Mouse (Mus musculus): Measurements from ENCODE around the gene Ppp1cc.

The Ppp1cc gene

DNA sequence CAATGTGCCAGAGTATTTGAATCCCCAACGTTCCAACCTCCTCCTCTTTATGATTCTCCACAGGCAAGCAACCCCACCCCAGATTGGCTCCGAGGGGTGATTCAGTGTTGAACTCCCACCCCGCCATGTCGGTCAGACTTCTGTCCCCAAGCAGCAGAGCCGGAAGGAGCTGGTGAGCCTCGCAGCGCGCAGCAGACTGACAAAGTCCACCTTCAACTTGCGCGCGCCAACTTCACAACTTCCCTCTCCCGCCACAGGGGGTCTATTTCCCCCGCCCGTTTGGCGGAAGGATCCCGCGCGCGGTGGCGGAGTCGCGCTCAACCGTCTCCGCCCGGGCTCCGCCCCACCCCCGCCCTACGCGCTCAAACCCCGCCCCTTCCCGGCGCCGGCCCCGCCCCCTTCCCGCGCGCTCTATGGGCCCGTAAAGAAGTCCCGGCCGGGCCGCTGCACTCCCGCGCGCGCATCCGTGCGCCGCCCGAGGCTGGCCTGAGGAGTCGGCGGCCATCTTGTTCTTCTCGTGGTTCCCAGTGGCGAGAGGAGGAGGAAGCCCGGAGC, at the start of gene Ppp1cc:
TSS of gene Ppp1cc (plus strand) at position 452 of the 555 bp plus-strand sequence.
- peak; percentile 96 for DNase-seq (ENCODE audit: low read depth)

DNA sequence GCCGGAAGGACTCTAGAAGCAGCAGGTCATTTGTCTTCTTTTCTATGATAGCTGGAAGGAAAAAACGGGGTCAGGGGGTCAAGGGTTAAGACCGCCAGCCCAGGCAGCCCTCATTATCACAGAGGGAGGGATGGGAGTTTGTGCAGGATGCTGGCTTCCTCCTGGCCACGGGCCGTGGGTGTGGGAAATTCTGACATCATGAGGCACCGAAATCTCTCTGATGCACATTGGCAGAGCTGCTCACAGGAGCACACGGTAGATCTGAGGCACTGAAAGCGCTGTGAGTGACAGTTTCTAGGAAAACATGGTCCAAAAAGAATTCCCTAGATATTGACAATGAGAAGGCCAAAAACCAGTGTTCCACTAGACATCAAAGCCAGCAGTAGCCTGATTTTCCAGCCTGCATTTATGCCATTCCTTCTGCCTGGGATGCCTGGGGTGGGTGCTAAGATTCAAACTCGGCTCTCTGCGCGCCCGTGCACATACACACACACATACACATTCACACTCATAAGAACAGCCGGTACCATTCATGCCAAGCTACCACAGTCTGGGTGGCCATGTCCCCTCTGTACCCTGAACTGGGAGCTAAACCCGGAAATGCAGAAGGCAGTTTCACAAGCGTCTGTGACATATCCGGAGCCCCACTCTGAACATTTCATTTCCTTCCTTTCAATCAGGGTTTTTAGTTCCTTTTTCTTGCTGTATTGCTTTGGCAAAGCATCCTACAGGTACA, 48.6 kb upstream of the Ppp1cc start:
- peak; percentile 49 for DNase-seq (ENCODE audit: low read depth)

DNA sequence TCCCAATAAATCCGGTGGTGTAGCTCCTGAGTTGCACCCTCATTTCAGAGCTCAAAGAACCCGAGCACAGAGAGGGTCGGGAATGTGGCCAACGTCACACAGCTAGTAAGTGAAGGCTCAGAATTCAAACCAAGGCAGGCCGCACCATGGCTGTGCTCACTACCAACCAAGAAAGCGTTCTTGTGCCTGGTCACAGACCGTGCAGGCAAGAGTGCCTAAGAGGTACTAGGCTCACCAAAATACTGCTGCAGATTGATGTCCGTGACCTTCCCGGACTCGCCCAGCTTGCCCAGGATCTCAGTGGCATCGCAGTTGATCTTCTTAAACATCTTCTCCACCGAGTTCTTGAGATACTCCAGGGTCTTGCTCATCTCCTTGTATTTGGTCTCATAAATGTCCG, 47.5 kb upstream of the Ppp1cc start:
- no peak for DNase-seq (ENCODE audit: low read depth)

DNA sequence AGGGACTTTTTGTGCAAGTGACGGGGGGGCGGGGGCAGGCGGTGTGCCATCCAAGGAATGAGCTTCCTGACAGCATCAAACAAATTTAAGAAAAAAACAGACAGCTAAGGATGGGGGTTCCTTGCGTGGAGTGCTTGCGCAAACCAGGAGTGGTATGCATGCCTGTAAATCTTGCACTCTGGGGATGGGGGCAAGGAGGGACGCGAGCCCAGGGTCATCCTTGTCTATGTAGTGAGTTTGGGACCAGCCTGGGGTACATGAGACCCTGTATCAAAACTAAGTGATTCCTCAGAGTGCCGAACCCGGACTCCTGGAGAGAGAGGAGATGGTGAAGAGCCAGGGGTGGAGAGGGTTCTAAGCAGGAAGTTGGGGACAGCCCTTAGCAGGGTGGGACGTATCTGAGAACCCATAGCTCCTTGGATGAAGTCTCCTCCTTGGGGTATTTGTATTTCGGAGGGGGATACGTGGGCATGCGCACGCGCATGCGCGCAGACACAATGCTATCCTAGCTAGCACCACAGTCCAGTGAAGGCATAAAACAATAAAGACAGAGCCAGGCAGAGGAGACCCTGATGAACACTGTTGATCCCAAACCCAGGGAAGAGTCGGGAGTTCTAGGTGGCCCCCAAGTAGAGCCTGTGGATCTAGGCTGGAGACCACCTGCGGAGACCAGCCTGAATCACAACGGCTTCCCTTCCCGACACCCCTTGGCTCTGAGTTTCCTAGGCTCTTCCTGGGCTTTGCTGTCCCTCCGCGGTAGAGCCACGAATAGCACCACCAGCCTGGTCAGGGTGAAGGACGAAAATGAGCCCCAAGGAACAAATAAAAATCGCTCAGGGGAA, 46.8 kb upstream of the Ppp1cc start:
- DNase-seq (ENCODE audit: low read depth), result no peak

DNA sequence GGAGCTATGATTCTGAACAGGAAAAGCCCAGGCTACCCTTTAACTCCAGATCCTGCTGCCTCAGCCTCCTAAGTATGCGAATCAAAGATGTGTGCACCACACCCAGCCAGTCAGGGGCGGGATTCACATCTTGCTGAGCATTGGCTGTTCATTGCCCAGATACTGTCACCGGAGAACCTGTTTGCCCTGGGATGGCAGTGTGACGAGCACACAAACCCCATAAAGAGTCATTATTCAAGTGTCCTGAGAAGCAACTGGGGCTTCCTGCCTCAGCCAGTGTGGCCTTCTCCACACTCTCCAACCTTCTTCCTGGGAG, 46.2 kb upstream of the Ppp1cc start:
- no peak for DNase-seq (ENCODE audit: low read depth)

DNA sequence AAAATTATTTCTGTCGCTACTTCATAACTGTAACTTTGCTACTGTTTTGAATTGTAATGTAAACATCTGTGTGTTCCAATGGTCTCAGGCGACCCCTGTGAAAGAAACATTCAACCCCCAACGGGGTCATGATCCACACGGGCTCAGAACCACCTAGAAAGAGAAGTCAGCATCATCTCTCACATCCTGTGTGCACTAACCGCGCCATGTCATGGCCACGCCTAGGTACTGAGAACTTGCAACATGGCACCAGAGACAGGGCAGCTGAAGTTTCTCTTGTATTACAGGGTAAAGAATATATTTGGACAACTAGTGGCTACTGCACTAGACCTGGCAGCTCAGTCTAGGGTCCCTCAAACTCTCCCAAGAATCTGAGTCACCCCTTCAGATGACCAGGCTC, 44.6 kb upstream of the Ppp1cc start:
- no peak for DNase-seq (ENCODE audit: low read depth)

DNA sequence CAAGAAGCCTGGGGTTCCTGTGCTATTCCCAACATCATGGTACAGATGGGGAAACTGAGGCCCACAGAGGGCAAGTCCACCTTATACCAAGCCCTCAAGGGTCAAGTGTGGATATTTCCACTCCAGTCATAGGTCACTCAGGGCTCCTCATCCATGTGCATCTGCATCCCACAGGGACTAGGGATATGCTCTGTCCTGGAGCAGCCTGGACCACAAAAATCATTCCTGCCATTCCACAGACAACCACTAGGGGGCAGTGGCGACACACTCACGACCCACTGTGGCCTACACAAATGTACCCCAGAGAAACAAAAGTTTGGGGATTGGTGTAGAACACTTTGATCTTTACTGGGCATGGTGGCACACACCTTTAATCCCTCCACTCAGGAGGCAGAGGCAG, 43.9 kb upstream of the Ppp1cc start:
- peak; percentile 65 for DNase-seq (ENCODE audit: low read depth)

DNA sequence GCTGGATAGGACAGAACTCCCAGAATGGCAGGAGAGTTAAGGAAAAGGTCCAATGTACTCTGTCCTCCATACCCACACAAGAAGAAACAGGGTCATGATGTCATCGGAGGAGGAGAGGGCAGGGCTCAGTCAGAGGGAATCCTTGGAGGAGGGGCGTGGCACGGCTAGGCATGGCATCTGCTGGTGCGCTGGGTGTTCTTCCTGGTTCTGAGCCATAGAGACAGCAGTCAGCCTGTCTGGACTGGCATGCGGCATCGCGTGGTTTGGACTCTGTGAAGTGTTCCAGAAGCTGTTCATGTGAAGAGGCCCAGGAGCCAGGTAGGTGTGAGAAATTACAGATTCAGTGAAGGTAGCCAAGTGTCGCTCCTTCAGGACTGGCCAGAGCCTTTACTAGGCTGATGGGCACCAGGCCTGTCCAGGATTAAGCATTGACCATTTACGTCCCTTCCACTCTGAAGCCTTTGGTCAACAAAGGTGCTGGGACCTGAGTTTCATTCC, 42.8 kb upstream of the Ppp1cc start:
- DNase-seq (ENCODE audit: low read depth), result no peak

DNA sequence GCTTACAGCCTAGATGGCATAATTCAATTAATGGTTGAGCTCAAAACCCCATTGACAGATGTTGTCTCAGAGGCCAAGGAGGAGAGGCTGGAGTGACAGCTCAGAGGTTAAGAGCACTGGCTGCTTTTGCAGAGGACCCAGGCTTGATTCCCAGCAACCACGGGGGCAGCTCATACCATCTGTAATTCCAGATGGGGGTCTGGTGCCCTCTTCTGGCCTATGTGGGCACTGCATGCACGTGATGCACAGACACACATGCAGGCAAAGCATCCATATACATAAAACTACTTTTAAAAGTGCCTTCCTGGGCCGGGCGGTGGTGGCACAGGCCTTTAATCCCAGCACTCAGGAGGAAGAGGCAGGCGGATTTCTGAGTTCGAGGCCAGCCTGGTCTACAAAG, 41.8 kb upstream of the Ppp1cc start:
- DNase-seq (ENCODE audit: low read depth), result no peak

DNA sequence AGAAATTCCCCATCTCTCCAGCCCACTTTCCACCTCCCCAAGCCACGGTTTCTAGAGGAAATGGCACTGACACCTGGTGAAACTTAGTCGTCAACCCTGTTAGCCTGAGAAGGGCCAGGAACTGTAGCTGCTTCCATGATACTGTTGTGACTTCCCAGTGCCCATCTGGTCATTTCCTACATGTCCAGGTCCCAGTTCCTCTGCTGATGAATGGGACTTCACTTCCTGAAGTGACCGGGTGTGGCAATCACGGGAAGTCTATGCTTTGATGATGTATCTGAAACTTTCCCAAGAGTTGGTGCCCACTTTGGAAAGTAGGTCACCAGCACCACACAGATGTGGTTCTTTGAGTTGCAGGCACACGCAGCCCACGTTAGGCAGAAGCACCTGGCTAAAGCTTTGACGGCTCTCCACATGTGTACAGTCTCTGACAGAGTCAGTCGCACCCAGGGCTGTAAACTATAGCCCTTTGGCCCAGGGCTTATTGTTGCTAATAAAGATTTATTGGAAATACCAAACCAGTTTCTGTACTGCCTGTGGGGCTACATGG, 32.8 kb upstream of the Ppp1cc start:
- DNase-seq (ENCODE audit: low read depth), result no peak

DNA sequence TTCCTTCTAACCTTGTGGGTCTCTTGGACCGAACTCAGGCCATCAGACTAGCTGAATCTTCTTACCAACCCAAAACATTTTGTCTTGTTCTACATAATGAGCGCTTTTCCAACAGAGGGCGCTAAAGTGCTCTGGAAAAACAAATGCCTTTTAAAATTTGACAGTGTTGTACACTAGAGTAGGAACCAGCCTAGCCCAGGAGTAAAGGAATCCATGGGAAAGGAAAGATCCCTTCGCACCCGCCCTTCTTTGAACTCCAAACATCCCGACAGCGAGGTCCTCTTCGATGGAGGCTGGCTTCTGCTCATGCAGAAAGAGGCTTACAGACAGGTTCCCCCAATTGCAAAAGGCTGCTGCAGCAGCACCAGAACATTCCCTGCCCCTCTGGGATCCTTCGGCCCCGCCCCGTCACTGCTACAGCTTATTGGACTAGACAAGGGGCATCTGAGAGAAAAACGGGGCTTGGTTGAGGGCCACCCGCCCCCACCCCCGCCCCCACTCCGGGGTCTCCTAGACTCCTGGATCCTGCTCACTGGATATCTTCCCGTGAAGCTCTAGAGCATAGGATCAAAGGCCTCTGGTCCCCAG, 28.9 kb upstream of the Ppp1cc start:
- peak; percentile 90 for DNase-seq (ENCODE audit: low read depth)

DNA sequence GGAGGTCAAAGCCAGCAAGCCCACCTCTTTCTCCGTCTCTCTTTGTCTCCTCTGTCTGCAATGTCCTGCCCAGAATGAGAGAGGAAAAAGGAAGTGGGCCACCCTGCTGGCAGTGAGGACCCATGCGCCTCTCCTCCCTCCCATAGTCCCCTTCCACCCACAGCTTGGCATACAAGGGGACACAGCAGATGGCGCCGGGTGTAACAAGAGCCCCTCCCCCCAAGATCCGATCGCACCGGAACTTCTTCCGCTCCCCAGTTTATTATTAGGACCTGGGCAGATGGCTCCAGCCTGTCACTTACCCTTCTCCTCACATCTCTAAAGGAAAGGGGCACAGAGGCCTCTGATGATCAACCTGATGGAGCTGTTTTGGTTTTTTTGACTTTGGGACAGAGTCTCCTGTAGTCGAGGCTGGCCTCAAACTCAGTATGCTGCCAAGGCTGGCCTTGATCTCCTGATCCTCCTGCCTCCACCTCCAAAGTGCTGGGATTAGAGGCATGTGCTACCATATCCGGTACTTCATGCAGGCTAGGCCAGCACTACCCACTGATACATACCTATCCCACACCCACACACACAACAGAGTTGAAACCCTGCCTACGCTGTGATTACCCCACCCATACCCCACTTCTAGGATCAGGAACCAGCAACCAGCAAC, 27.6 kb upstream of the Ppp1cc start:
- DNase-seq (ENCODE audit: low read depth), result no peak

DNA sequence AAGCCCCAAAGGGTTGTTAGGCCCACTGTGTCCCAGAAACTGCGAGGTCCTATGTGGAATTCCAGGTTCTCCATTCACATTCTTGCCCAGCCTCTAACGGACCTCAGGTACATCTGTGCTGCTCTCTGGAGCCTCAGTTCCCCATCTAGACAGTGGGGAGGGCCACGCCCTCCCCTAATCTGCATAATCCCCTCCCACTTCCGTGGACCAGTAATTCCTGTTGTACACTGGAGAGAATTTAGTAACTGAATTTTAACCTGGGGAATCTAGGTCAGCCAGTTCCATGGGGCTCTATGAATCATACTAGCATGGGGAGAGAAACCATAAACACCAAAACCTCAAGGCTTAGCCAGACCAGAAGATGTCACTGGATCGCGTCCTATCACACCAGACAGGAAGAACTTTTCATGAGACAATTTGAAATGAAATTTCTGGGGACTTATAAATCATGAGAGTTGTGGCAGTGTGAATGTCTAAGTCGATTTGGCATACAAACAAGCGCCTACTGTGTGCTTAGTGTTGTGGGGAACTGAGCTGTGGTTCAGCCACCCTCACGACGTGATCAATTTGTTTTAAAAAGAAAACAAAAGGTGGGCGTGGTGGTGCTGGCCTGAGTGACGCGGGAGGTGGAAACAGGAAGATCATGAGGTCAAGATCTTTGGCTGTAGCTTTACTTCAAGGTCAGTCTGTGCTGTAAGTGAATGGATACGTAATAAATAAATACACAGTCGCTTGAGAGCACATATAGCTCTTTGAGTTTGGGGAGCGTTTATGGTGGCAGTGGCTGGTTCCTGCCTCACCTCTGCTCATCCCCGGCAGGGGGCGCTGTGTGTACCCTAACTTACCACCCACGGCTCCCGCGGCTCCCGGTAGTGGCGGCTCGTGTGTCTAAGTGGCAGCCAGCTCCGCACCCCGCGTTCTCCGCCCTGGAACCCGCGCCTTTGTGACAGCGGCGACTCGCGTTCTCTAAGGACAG, 26.7 kb upstream of the Ppp1cc start:
- peak; percentile 90 for DNase-seq (ENCODE audit: low read depth)

DNA sequence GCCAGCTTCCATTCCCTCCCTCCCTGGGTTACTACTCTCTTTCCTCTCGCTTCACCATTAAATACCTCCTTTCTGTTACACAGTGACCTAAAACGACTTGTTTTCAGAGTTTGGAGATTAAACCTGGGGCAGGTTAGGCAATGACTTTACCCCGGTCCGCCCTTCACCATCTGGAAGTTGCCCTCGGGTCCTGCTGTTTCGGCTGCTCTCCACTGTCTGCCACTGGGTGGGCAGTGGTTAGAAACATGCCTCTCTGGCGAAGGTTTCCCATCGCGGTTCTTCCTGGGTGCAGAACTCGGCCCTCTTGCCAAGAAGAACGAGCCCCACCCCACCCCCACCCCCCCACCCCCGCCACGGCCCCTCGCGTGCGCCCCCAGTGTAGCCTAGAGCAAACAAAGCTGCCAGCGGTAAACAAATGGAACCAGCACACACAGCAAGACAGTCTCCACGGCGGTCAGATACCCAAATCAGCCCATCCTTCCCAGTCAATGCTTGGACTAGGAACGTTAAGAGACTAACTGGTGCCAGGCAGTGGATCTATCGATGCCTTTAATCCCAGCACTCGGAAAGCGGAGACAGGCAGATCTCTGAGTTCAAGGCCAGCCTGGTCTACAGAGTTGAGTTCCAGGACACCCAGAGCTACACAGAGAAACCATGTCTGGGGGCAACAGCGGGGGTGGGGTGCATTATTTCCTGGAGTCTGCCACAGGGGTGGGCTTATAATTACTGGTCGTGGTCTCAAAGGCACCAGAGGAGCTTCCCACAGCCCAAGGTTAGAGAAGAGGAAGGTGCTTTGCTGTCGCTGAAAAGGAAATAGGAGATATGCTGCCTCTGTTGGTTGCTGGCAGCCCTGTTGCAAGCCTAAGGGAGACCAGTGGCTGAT, 25.7 kb upstream of the Ppp1cc start:
- DNase-seq (ENCODE audit: low read depth), result no peak

DNA sequence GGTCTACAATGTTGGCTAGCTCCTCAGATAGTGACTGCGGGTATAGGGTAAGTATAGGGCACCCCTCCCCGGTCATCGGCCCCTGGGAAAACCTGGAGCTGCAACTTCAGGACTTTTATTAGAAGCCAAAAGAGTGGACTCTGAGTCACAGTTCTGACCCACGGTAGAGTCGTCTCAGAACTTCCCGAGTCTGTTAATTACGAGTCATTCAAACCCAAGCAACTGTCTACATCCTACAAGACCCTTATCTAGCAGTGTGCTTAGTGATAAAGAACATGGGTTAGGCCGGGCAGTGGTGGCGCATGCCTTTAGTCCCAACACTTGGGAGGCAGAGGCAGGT, 25.1 kb upstream of the Ppp1cc start:
- DNase-seq (ENCODE audit: low read depth), result peak; percentile 58

DNA sequence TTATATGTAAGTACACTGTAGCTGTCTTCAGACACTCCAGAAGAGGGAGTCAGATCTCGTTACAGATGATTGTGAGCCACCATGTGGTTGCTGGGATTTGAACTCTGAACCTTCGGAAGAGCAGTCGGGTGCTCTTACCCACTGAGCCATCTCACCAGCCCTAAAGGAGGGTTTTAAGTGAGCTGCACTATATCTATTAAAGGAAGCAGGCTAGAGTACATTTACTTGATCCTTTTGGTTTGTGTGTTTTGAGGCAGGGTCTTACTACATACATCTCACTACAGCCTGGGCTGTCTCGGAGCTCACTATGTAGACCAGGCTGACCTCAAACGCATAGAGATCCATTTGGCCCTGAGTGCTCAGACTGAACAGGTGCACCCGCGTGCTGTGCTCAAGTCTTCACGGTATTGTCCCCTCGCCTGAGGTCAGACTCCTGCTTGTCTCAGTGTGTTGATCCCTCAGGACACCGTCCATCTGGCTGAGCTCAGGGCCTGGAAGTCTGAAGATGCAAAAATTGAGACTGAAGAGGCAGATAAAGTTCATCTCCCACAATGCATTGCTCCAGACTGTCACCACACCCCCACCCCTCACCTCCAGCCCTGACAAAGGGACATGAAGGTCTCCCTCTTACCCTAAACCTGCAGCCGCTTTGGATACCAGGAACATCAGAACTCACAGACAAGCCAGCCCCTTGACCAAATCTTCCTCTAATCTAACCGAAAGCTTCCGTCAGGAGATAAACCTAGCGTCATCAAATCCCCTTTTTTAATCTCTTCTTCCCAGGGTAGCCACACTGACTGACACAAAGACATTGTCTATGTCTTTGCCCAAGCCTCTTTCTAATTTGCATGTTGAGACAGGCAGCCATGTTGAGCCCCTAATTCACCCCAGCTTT, 23.4 kb upstream of the Ppp1cc start:
- DNase-seq (ENCODE audit: low read depth), result no peak

DNA sequence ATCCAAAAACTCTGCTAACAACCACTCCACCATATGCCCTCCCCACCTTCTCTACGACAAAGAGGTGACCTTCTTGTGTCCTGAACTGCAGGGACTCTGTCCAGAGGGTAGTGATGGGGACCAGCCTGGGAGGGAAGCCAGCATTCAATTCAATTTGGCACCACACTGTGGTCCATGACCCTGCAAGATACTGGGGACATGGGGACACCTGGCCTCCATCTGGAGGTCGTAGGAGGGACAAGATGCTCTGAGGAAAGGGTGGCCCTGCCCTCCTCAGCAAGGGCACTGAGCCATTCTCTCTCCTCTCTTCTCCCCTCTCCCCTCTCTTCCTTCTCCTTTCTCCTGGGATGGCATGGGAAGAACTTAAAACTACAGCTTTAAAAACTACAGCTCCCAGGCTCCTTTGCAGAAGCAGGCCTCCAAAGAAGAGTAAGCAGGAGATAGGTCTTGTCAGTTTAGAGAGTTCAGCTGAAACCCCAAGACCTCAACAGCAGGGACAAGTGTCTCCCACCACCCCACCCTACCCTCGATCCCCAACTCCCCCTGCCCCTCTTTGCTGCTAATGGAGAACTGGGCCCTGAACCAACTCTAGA, 22.7 kb upstream of the Ppp1cc start:
- no peak for DNase-seq (ENCODE audit: low read depth)
